Mouse (Mus musculus): ENCODE data around the gene Sema4c. TPM values are rescaled to one million over a fixed set of nuclear protein-coding genes. Genes with fewer than 3 reads are reported as not detected.

The Sema4c gene
- total and polyA plus RNA-seq, 3 experiments: 0.87 TPM; not detected in 2

DNA sequence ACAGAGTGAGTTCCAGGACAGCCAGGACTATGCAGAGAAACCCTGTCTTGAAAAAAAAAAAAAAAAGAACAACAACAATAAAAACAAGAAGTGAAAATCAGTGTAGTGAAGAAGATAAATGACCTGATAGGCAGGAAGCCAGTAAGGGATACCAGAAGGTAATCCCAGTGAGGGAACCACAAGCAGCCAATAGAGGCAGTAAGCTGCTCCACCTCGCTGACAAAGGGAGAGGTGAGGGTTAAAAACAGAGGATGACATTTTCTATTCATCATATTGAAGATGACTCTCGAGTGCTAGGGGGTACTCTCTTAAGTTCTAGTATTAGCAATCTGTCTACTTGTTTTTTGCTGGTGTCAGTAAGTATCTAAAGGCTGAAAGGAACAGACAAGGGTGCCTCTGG lies 40.3 kb upstream of the Sema4c start:
- no peak for TF ChIP-seq GATA2 (IDR thresholded peaks at IDR 0.05; ENCODE audit: borderline replicate concordance, low read depth, low read length)
- no peaks in the 10 kb centered on the region for H3K9me3 ChIP-seq (replicated peaks)
- no peaks in the 10 kb centered on the region for H3K4me1 ChIP-seq (ENCODE audit: insufficient read depth, low read depth, low read length)
- ATAC-seq (ENCODE audit: extremely low read depth, insufficient number of reproducible peaks, low FRiP score, poor library complexity, severe bottlenecking) (no peak), DNase-seq (ENCODE audit: low spot score) (no peak)
- no peaks in the 10 kb centered on the region for H3K36me3 ChIP-seq (replicated peaks)
- H3K27me3 ChIP-seq (ENCODE audit: insufficient read depth, low read length): peaks cover 35% of the 10 kb centered on the region
- no peak overlapping the region for H3K4me3 ChIP-seq (ENCODE audit: low read depth, low read length)

DNA sequence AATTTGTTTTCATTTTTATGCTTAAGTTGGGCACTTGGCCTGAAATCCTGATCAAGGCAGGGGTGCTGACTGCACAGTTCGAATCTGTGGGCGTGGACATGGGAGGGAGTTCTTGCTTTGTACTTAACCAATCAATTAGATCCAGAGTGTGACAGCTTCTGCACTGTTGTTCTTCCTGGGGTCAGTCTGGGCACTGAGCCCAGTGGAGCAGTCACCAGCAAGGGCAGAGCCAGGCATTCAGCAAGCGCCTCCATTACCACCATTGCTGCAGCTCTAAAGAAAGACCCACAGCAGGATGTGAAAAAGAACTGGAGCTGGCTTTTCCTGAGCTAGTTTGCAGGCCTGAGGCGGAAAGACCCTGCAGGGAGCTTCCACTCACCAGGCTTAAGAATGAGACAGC lies 38.0 kb upstream of the Sema4c start:
- no peak for DNase-seq (ENCODE audit: low spot score)
- ATAC-seq (ENCODE audit: extremely low read depth, insufficient number of reproducible peaks, low FRiP score, poor library complexity, severe bottlenecking): no peak
- no peaks in the 10 kb centered on the region for H3K9me3 ChIP-seq (replicated peaks)
- H3K36me3 ChIP-seq (replicated peaks): no peaks in the 10 kb centered on the region
- peaks cover 35% of the 10 kb centered on the region for H3K27me3 ChIP-seq (ENCODE audit: insufficient read depth, low read length)
- H3K4me3 ChIP-seq (ENCODE audit: low read depth, low read length): no peak overlapping the region
- TF ChIP-seq GATA2 (IDR thresholded peaks at IDR 0.05; ENCODE audit: borderline replicate concordance, low read depth, low read length): no peak
- TF ChIP-seq POLR2AphosphoS5 (IDR thresholded peaks at IDR 0.05; ENCODE audit: insufficient replicate concordance, low read depth, low read length): no peak
- TF ChIP-seq TAL1 (conservative IDR thresholded peaks at IDR 0.05; ENCODE audit: low read depth, low read length): no peak
- no peak for TF ChIP-seq GATA1 (IDR thresholded peaks at IDR 0.05; ENCODE audit: borderline replicate concordance, low read length)
- TF ChIP-seq CTCF (IDR thresholded peaks at IDR 0.05; ENCODE audit: low read depth, low read length): no peak
- no peaks in the 10 kb centered on the region for H3K4me1 ChIP-seq (ENCODE audit: insufficient read depth, low read depth, low read length)

DNA sequence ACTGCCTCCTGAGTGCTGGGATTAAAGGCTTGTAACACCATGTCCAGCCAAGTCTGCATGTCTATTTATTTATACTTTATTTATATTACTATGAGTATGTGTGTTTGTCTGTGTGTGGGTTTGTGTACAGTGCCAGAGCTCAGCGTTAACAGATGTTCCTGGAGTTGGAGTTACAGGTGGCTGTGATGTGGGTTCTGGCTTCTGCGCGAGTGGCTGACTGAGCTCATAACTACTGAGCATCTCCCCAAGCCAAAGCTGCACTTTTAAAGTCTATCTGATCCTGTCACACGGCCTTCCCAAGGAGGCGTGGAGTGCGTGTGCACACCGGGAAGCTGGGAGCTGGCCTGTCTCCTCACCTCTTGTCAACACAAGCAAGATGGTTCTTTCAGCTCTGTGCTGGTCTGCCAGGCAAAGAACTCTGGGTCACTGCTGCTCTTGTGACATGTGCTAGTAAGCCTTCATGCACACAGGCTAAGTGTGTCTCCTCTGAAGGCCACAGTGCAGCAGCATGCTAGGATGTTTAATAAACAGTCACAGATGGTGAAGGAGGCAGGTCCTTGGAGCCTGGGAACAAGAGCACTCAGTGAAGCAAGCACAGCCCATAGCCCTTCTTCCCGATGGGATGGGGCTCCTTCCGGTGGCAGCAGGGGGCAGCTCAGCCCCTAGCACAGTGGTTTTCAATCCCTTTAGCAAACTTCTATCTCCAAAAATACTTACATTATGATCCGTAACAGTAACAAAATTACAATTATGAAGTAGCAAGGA lies 37.2 kb upstream of the Sema4c start:
- no peak for ATAC-seq (ENCODE audit: extremely low read depth, insufficient number of reproducible peaks, low FRiP score, poor library complexity, severe bottlenecking)
- no peak overlapping the region for H3K4me3 ChIP-seq (ENCODE audit: low read depth, low read length)
- DNase-seq (ENCODE audit: low spot score): no peak
- H3K27me3 ChIP-seq (ENCODE audit: insufficient read depth, low read length): peaks cover 38% of the 10 kb centered on the region
- H3K9me3 ChIP-seq (replicated peaks): no peaks in the 10 kb centered on the region
- no peaks in the 10 kb centered on the region for H3K4me1 ChIP-seq (ENCODE audit: insufficient read depth, low read depth, low read length)
- TF ChIP-seq GATA1 (IDR thresholded peaks at IDR 0.05; ENCODE audit: borderline replicate concordance, low read length) (no peak), TAL1 (conservative IDR thresholded peaks at IDR 0.05; ENCODE audit: low read depth, low read length) (no peak), CTCF (IDR thresholded peaks at IDR 0.05; ENCODE audit: low read depth, low read length) (no peak), POLR2AphosphoS5 (IDR thresholded peaks at IDR 0.05; ENCODE audit: insufficient replicate concordance, low read depth, low read length) (no peak), GATA2 (IDR thresholded peaks at IDR 0.05; ENCODE audit: borderline replicate concordance, low read depth, low read length) (no peak)
- H3K36me3 ChIP-seq (replicated peaks): no peaks in the 10 kb centered on the region

DNA sequence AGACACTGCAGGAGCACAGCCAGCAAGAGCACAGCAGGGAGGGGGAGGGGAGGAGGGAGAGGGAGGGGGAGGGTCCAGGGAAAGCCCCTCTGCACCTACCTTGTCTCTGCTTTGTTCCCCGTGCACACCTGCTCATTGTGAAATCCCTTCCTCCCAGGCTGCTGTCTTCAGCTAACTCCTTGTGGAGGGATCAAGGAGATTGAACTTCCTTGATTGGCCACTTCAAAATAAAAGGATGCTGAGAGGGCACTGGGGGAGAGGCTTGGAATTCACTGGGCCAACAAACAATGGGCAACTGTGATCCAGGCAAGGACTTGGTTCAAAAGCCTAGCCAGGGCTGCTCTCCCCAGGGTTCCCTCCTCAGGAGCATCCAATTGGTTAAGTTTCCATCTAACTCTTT lies 35.0 kb upstream of the Sema4c start:
- H3K4me3 ChIP-seq (ENCODE audit: low read depth, low read length): no peak overlapping the region
- DNase-seq (ENCODE audit: low spot score) (no peak), ATAC-seq (ENCODE audit: extremely low read depth, insufficient number of reproducible peaks, low FRiP score, poor library complexity, severe bottlenecking) (no peak)
- no peaks in the 10 kb centered on the region for H3K9me3 ChIP-seq (replicated peaks)
- no peaks in the 10 kb centered on the region for H3K36me3 ChIP-seq (replicated peaks)
- TF ChIP-seq CTCF (IDR thresholded peaks at IDR 0.05; ENCODE audit: low read depth, low read length) (no peak), GATA1 (IDR thresholded peaks at IDR 0.05; ENCODE audit: borderline replicate concordance, low read length) (no peak)
- no peaks in the 10 kb centered on the region for H3K4me1 ChIP-seq (ENCODE audit: insufficient read depth, low read depth, low read length)
- H3K27me3 ChIP-seq (ENCODE audit: insufficient read depth, low read length): peaks cover 37% of the 10 kb centered on the region

DNA sequence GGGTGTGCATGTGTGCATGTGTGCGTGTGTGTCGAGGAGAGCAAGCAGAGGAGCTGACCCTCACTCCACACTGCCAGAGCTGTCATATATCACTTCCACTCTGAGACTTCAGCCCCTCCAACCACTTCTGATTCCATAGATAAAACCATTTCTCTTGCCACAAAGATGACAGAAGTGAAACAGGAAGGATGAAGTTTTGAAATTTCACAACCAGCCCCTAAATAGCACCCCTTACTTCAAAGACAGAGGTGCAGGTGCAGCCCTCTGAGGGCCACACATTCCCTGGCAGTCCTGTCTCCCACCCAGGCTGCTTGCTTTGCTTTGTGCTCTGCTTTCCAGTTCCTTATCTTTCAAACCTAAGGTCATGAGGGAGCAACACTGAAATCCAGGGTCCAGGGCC lies 33.3 kb upstream of the Sema4c start:
- no peak for ATAC-seq (ENCODE audit: extremely low read depth, insufficient number of reproducible peaks, low FRiP score, poor library complexity, severe bottlenecking)
- Histone ChIP-seq H3K36me3 (replicated peaks) (no peaks in the 10 kb centered on the region), H3K4me1 (ENCODE audit: insufficient read depth, low read depth, low read length) (no peaks in the 10 kb centered on the region), H3K4me3 (ENCODE audit: low read depth, low read length) (no peak overlapping the region), H3K9me3 (replicated peaks) (no peaks in the 10 kb centered on the region), H3K27me3 (ENCODE audit: insufficient read depth, low read length) (peaks cover 32% of the 10 kb centered on the region)
- TF ChIP-seq CTCF (IDR thresholded peaks at IDR 0.05; ENCODE audit: low read depth, low read length) (no peak), GATA1 (IDR thresholded peaks at IDR 0.05; ENCODE audit: borderline replicate concordance, low read length) (no peak), POLR2AphosphoS5 (IDR thresholded peaks at IDR 0.05; ENCODE audit: insufficient replicate concordance, low read depth, low read length) (no peak), GATA2 (IDR thresholded peaks at IDR 0.05; ENCODE audit: borderline replicate concordance, low read depth, low read length) (no peak), TAL1 (conservative IDR thresholded peaks at IDR 0.05; ENCODE audit: low read depth, low read length) (no peak)
- no peak for DNase-seq (ENCODE audit: low spot score)

DNA sequence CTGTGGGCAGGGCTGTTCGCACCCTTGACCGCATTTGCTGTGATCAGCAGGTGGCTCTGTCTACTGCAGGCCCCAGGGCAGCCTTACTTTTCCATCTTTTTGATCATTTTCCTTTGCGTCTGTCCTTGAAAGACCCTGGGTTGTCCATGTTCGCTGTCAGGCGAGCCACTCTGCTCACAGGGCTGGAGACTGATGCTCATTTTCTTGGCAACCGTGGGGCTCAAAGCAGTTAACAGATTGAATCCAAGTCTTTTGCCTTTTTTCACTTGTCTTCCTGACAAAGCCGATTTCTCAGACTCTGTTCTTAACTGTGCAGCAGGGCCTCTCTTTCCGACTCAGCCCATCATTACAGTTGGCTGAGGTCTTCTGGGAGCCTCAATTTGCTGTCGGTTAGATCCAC lies 32.5 kb upstream of the Sema4c start:
- Histone ChIP-seq H3K9me3 (replicated peaks) (no peaks in the 10 kb centered on the region), H3K4me3 (ENCODE audit: low read depth, low read length) (no peak overlapping the region), H3K36me3 (replicated peaks) (no peaks in the 10 kb centered on the region), H3K27me3 (ENCODE audit: insufficient read depth, low read length) (peaks cover 29% of the 10 kb centered on the region), H3K4me1 (ENCODE audit: insufficient read depth, low read depth, low read length) (no peaks in the 10 kb centered on the region)
- DNase-seq (ENCODE audit: low spot score): no peak
- TF ChIP-seq GATA1 (IDR thresholded peaks at IDR 0.05; ENCODE audit: borderline replicate concordance, low read length): no peak
- no peak for TF ChIP-seq POLR2AphosphoS5 (IDR thresholded peaks at IDR 0.05; ENCODE audit: insufficient replicate concordance, low read depth, low read length)
- TF ChIP-seq CTCF (IDR thresholded peaks at IDR 0.05; ENCODE audit: low read depth, low read length): no peak
- TF ChIP-seq GATA2 (IDR thresholded peaks at IDR 0.05; ENCODE audit: borderline replicate concordance, low read depth, low read length): no peak
- no peak for TF ChIP-seq TAL1 (conservative IDR thresholded peaks at IDR 0.05; ENCODE audit: low read depth, low read length)
- ATAC-seq (ENCODE audit: extremely low read depth, insufficient number of reproducible peaks, low FRiP score, poor library complexity, severe bottlenecking): no peak

All from G1E (cell line).